Mouse (Mus musculus) left cerebral cortex, adult 8-10 months (tissue): ENCODE measurements around the gene Inpp5k. TPM values are rescaled to one million over a fixed set of nuclear protein-coding genes. Genes with fewer than 3 reads are reported as not detected.
"Not testable (repeated sequence)": the region's sequence is repeated elsewhere in the genome, so short reads cannot be mapped to it uniquely, and the experiment has no call there.

Experiments used
- DNase-seq, 2 experiments: peaks; one replicate each; pipeline ENCODE4 v3.0.0; 2022; ENCODE audit warnings: low spot score in 2 of 2
- total RNA-seq, 4 experiments: library from RNA; stranded (reverse); gene quantifications; 2 replicates each; pipeline ENCODE4 v1.2.4; 2022

The Inpp5k gene
- total RNA-seq, 4 experiments from 2014 or later: 41.3 to 43.5 (median 42.5) TPM

DNA sequence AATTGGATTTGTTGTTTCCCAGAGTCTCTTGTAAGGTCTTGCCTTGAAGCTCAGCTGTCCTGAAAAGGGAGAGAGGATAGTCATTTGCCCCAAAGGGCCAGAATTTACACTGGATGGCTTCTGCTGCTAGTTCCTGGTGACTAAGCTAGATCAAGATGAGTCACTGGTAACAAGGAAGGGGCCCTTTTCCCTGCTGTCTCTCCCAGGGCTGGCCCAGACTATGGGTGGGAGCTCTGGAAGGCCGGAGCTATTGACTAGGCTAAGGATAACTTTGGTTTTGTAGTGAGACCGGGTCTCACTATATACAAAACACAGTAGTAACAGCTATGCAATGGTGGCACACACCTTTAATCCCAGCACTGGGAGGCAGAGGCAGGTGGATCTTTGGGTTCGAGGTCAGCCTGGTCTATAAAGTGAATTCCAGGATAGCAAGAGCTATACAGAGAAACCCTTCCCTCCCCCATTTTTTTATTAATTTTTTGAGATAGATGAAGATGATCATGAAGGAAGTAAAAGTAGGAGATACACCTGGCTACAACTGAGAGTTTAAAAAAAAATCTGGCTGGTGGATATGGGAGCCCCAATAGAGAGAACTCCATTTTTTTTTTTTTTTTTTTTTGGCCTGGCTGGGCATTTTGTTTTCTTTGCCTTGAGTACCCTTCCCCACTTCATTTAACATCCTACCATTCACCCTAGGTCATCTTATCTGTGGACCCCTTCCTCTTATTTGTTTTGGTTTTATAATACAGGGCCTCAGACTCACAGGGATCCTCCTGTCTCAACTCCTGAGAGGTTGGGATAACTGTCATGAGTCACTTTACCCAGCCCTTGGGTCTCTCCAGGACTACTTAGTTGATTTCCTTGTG lies 47.3 kb downstream of the Inpp5k start:
- no peak for DNase-seq

DNA sequence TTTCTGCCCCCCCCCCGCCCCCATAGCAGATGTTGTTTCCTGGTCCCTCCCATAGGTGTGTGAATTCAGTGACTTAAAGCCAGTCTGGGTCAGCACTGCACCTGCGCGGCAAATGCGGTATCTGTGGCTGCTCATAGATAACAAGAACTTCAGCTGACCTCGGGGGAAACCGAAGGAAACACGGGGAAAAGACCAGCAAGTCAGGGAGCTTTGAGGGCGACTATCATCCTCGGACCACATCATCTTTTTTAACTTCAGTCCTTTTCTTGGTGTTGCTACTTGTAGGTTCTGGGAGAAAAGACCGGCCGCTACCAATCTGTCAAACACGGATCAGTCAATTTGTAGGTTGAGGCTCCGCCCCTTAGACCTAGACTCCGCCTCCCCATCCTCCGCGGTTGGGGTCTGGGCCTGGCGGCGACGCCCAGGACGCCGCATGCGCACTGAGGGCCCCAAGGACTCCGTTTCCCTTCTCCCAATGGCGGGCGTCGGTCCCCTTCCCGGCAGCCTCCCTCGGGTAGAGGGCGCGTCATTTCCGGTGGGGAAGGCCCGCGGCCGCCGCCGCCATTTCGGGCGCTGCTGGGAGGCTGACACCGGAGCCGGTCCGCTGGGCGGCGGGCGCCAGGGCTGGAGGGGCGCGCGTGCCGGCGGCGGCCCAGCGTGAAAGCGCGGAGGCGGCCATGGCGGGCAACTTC lies 48.1 kb downstream of the Inpp5k start, which contains the start of gene Crk:
Gene Crk, plus strand, starts transcription at position 513 of the 692 bp plus-strand sequence.
- DNase-seq: peak; percentile 89 to 95

DNA sequence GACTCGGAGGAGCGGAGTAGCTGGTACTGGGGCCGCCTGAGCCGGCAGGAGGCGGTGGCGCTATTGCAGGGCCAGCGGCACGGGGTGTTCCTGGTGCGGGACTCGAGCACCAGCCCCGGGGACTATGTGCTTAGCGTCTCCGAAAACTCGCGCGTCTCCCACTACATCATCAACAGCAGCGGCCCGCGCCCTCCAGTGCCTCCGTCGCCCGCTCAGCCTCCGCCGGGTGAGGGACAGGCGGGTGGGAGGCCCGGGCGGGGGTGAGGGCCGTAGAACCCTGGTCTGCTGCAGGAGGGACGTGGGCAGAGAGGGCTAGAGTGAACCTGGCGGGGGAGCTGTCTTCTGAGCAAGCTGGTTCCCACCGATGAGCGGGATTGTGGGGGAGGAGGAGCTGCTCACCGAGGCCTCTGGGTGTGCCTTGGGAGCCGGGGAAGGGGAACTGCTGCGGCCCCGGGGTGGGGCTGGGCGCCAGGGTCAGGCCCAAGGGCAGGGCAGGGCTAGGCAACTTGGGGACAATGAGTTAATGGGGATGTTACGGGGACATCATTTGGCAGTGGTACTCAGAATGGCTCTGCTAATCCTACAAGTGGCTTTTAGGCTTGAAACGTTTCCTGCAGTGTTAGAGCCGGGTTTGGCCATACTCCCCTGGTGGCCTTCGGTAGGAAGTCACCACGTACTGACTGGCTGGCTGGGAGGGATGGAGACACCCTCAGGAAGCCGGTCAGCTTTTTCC lies 48.8 kb downstream of the Inpp5k start:
- peak; percentile 42 to 58 for DNase-seq

DNA sequence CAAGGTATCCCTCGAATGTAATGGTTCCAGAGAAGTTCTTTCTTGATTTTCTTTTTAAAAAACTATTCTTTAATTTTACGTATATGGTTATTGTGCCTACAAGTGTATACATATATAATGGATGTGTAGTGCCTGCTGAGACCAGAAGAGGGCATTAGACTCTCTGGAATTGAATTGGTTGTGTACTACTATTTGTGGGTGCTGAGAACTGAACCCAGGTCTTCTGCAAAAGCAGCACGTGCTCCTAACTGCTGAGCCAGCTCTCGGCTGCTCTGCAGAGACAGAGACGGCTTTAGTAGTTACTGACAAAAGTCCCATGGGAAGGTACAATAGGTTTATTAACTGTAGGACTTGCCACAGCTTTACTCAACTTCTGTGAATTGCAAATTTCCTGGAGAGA lies 53.7 kb downstream of the Inpp5k start:
- no peak for DNase-seq

DNA sequence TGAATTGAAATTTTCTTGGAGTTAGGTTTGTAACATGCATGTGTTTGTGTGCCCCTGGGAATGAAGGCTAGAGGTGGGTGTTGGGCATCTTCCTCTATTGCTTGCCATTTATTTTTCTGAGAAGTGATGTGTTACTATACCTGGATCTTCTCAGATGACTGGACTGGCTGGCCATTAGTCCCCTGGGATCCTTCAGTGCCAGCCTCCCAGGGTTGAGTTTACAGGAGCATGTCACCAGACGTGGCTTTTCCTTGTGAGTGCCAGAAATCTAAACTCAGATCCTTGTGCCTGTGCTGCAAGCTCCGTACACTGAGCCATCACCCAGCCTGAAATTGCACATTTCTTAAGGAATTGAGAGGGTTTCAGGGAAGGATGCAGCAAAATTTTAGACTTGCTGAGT lies 54.2 kb downstream of the Inpp5k start:
- no peak for DNase-seq

DNA sequence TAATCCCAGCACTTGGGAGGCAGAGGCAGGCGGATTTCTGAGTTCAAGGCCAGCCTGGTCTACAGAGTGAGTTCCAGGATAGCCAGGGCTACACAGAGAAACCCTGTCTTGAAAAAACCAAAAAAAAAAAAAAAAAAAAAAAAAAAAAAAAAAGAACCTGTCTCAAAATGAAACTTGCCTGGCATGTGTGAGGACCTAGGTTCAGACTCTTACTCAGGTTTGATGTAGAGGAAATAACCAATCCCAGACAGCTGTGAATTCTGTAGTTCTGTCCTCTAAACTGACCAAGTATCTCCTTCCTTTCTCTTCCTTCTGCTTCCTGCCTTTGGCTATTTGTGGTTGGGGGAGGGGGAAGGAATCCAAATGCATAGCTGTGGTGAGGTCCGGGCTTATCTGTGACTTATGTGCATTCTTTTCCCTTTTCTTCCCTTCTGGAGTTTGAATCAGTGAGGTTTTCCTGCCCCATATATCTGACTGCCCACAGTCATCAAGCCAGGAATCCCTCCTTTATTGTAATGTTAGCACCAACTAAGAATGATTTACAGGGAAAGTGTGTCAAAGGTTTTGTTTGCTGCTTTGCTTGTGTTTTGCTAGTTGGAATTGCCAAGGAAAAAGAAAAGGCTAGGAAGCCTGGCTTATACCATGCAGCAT lies 56.7 kb downstream of the Inpp5k start:
- DNase-seq: no peak

DNA sequence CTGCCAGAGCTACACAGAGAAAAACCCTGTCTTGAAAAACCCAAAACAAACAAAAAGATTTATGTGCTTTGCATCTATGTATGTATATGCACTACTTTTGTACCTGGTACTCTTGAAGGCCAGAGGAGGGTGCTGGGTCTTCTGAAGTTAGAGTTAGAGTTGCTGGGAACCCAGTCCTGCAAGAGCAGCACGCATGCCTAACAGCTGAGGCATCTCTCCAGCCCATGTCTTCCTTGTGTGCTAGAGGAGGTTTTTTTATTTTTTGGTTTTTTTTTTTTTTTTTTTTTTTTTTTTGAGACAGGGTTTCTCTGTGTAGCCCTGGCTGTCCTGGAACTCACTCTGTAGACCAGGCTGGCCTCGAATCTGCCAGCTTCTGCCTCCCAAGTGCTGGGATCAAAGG lies 57.3 kb downstream of the Inpp5k start:
- DNase-seq: no peak

DNA sequence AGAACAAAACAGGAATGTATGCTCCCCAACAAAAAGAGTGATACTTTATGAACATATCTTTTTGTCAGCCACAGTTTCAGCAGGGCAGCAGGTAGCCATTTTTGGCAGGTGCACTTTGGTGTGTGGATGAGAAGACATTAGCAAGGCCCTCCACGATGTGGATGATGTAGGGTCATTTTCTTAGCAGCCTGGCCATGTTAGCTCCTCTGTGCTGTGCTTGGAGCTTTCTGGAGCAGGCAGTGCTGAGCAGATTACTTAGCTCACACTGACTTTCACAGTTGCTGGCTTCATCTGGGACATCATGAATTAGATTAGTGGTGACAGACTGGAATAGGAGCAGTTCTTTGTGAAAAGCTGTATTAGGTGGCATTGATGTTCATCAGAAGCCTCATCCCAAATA lies 59.2 kb downstream of the Inpp5k start:
- no peak for DNase-seq

DNA sequence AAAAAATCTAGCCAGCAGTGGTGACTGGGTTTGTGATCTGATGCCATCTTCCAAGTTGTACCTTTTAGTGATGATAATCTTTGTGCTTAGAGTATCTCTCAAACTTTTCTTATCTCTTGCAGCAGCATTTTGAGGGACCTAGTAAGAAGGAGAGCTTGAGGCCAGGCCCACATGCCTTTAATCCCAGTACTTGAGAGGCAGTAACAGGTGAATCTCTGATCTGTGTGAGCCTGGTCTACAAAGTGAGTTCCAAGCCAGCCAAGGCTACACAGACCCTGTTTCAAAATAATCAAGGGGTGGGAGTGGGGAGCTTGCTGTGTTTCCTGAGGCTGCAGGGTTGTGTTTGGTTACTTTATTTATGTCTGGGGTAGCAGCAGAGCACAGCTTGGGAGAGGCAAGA lies 60.3 kb downstream of the Inpp5k start:
- no peak for DNase-seq

DNA sequence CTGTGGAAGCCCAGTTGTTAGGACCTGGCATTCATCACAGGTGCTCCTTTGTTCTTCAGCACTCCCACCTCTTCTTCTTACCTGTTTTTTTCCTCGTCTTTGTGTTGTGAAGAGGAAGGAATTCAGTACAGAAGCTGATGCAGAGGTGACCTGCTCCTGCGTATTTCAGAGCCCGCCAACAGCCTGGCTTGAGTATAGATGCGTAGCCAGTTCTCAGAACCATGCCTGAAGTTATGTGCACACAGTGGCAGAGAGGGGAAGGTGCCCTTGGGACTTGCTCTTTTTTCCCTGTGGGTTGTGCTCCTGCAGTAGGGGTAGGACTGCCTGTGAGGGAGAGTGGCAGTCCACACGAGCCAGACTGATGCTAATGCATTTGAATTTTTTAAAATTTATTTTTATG lies 62.8 kb downstream of the Inpp5k start:
- DNase-seq: no peak

DNA sequence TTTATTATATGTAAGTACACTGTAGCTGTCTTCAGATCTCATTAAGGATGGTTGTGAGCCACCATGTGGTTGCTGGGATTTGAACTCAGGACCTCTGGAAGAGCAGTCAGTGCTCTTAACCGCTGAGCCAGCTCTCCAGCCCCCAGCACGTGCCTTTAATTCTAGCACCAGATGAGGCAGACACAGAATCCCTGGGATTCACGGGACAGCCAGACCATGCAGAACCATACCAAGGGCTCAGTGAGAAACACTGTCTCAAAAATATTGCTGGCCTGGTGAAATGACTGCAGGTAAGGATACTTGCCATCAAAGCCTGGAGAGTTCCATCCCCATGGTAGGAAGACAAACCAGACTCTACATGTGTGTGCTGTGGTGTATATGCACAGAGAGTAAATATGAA lies 66.7 kb downstream of the Inpp5k start:
- not testable (repeated sequence) for DNase-seq

Other genes with a start within 250 kb of the Inpp5k start
- 10 to 100 TPM in 2 of 4 experiments, 1 to 10 TPM in 2; 8.5 to 17.8 (median 11.3) TPM for gene Serpinf1, start 208.3 kb upstream of the Inpp5k start, total RNA-seq
- under 1 TPM in 3 of 4 experiments, not detected in 1; 0.27 to 0.84 (median 0.43) TPM for gene Serpinf2, start 191.4 kb upstream of the Inpp5k start, total RNA-seq
- gene Wdr81, start 176.3 kb upstream of the Inpp5k start, total RNA-seq: 10 to 100 TPM; 20.2 to 22.5 (median 22.0) TPM
- gene Tlcd2, start 169.3 kb upstream of the Inpp5k start, total RNA-seq: under 1 TPM; 0.62 to 0.99 (median 0.82) TPM
- 100 to 1,000 TPM; 138 to 159 (median 149) TPM for gene Prpf8, start 144.2 kb upstream of the Inpp5k start, total RNA-seq
- 1 to 10 TPM; 1.7 to 2.4 (median 2.1) TPM for gene Rilp, start 120.9 kb upstream of the Inpp5k start, total RNA-seq
- 1 to 10 TPM; 1.6 to 1.9 (median 1.7) TPM for gene Scarf1, start 117.4 kb upstream of the Inpp5k start, total RNA-seq
- gene Slc43a2, start 99.3 kb upstream of the Inpp5k start, total RNA-seq: 10 to 100 TPM; 45.5 to 58.2 (median 52.2) TPM
- 100 to 1,000 TPM; 300 to 319 (median 307) TPM for gene Pitpna, start 42.9 kb upstream of the Inpp5k start, total RNA-seq
- 10 to 100 TPM; 18.2 to 27.0 (median 21.2) TPM for gene Myo1c, start 19.5 kb downstream of the Inpp5k start, total RNA-seq
- 100 to 1,000 TPM; 108 to 117 (median 112) TPM for gene Crk, start 48.3 kb downstream of the Inpp5k start, total RNA-seq
- gene Ywhae, start 101.9 kb downstream of the Inpp5k start, total RNA-seq: 1,000 to 10,000 TPM; 1,072 to 1,190 (median 1,127) TPM
- 10 to 100 TPM; 21.7 to 32.6 (median 24.1) TPM for gene Doc2b, start 165.1 kb downstream of the Inpp5k start, total RNA-seq